Mouse (Mus musculus) layer of hippocampus, adult 8-10 months (tissue): ENCODE data around the gene Ppt1. TPM values are rescaled to one million over a fixed set of nuclear protein-coding genes. Genes with fewer than 3 reads are reported as not detected.

Experiments
- DNase-seq, 2 experiments: peaks; one replicate each; pipeline ENCODE4 v3.0.0; 2022; ENCODE audit warnings: low spot score in 2 of 2
- total RNA-seq, 4 experiments: library from RNA; stranded (reverse); gene quantifications; 2 replicates each; pipeline ENCODE4 v1.2.4; 2022

Gene Ppt1
- total RNA-seq, 4 experiments from 2014 or later = 91.5 to 118 (median 113) TPM

DNA sequence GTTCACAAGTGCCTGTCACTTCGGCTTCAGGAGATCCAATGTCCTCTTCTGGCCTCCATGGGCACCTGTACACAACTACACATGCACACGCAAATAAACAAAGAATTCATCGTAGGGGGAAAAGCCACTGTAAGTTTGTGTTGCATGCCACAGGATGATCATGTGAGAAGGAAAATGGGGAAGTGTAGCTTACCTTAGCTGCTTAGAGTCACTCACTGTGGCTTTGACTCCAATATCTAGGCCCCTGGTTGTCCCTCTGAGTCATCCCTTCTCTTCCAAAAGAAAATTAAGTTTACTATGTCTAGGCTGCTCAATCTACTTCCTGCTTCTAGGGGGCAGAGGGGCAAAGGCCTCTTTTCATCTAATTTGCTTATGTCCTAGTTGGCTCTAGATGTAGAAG, 67.7 kb downstream of the Ppt1 start:
- no peak for DNase-seq

DNA sequence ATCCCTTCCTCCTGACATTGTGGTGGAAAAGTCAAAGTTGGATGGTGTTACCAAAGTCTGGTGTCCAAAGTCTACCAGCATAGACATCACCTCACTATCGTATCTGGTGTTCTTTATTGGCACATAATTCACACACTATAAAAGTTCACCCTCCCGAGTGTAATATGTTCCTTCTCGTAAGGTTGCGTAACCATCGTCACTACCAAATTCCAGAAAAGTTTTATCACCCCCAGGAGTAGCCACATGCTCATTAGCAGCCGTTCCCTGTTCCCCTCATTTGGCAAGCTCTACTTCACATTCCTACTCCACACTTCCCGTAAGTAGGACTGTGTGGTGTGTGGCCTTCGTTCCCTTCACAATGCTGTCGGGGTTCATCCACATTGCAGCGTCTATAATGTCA, 69.3 kb downstream of the Ppt1 start:
- no peak for DNase-seq

Other genes with a start within 250 kb of the Ppt1 start
- not detected for gene 9530002B09Rik, start 147.0 kb upstream of the Ppt1 start, total RNA-seq
- gene Cap1, start 49.8 kb downstream of the Ppt1 start, total RNA-seq = 100 to 1,000 TPM; 280 to 333 (median 312) TPM
- gene Mfsd2a, start 124.9 kb downstream of the Ppt1 start, total RNA-seq = 10 to 100 TPM; 26.7 to 32.6 (median 30.9) TPM
- gene Mycl, start 159.4 kb downstream of the Ppt1 start, total RNA-seq = 10 to 100 TPM; 25.0 to 29.0 (median 27.5) TPM
- gene Trit1, start 180.4 kb downstream of the Ppt1 start, total RNA-seq = 10 to 100 TPM; 24.4 to 27.4 (median 26.6) TPM